Mouse (Mus musculus): Measurements from ENCODE around the gene Trim3. TPM values are rescaled to one million over a fixed set of nuclear protein-coding genes. Genes with fewer than 3 reads are reported as not detected.

Gene Trim3
- polyA plus RNA-seq, 1 experiment from 2014 or later, result 74.5 TPM

Other genes with a start within 250 kb of the Trim3 start
- gene Fam160a2, start 233.5 kb downstream of the Trim3 start, polyA plus RNA-seq (2016; fragmentation: Nextera tagmentation; extraction: Ambion mirVana), result 40.6 and 41.7 TPM in 2 replicates
- 0.08 and 0.15 TPM in 2 replicates for gene Cnga4, start 229.0 kb downstream of the Trim3 start, polyA plus RNA-seq (2016; fragmentation: Nextera tagmentation; extraction: Ambion mirVana)
- gene Cckbr, start 207.8 kb downstream of the Trim3 start, polyA plus RNA-seq (2016; fragmentation: Nextera tagmentation; extraction: Ambion mirVana), result 0.22 and 0.68 TPM in 2 replicates
- 29.2 and 29.3 TPM in 2 replicates for gene Cavin3, start 151.3 kb downstream of the Trim3 start, polyA plus RNA-seq (2016; fragmentation: Nextera tagmentation; extraction: Ambion mirVana)
- gene Smpd1, start 79.2 kb downstream of the Trim3 start, polyA plus RNA-seq (2016; fragmentation: Nextera tagmentation; extraction: Ambion mirVana), result 53.8 and 56.6 TPM in 2 replicates
- gene Apbb1, start 51.9 kb downstream of the Trim3 start, polyA plus RNA-seq (2016; fragmentation: Nextera tagmentation; extraction: Ambion mirVana), result 185 TPM in 2 replicates
- gene Hpx, start 33.4 kb downstream of the Trim3 start, polyA plus RNA-seq (2016; fragmentation: Nextera tagmentation; extraction: Ambion mirVana), result 0.23 and 0.38 TPM in 2 replicates
- 140 and 160 TPM in 2 replicates for gene Timm10b, start 6.5 kb upstream of the Trim3 start, polyA plus RNA-seq (2016; fragmentation: Nextera tagmentation; extraction: Ambion mirVana)
- 76.9 and 77.5 TPM in 2 replicates for gene Arfip2, start 6.8 kb upstream of the Trim3 start, polyA plus RNA-seq (2016; fragmentation: Nextera tagmentation; extraction: Ambion mirVana)
- gene Gm45799, start 7.0 kb upstream of the Trim3 start, polyA plus RNA-seq (2016; fragmentation: Nextera tagmentation; extraction: Ambion mirVana), result 15.5 and 16.6 TPM in 2 replicates
- 1.4 and 1.5 TPM in 2 replicates for gene Dnhd1, start 17.3 kb upstream of the Trim3 start, polyA plus RNA-seq (2016; fragmentation: Nextera tagmentation; extraction: Ambion mirVana)
- 220 and 230 TPM in 2 replicates for gene Ilk, start 103.0 kb upstream of the Trim3 start, polyA plus RNA-seq (2016; fragmentation: Nextera tagmentation; extraction: Ambion mirVana)
- 31.4 and 32.3 TPM in 2 replicates for gene Rrp8, start 103.8 kb upstream of the Trim3 start, polyA plus RNA-seq (2016; fragmentation: Nextera tagmentation; extraction: Ambion mirVana)
- gene Taf10, start 110.8 kb upstream of the Trim3 start, polyA plus RNA-seq (2016; fragmentation: Nextera tagmentation; extraction: Ambion mirVana), result 165 and 171 TPM in 2 replicates
- 37.4 and 40.3 TPM in 2 replicates for gene Tpp1, start 118.7 kb upstream of the Trim3 start, polyA plus RNA-seq (2016; fragmentation: Nextera tagmentation; extraction: Ambion mirVana)
- 20.4 and 20.6 TPM in 2 replicates for gene Dchs1, start 154.1 kb upstream of the Trim3 start, polyA plus RNA-seq (2016; fragmentation: Nextera tagmentation; extraction: Ambion mirVana)
- gene Mrpl17, start 177.5 kb upstream of the Trim3 start, polyA plus RNA-seq (2016; fragmentation: Nextera tagmentation; extraction: Ambion mirVana), result 219 and 238 TPM in 2 replicates

All from neural tube, embryonic 12.5 days (tissue).